14 mouse cellular contexts compared by ENCODE assay signal in genomic region chr3:89659938-89660620, GRCm38 (mm10). TPM values are rescaled to one million over a fixed set of nuclear protein-coding genes. Genes with fewer than 3 reads are reported as not detected.
DNase-seq lines count a peak whose midpoint lies in the region; ATAC-seq lines count a peak whose summit lies in the region.
"Had no signal": no experiment of that assay in that cellular context is flagged by ENCODE, and none has a peak within 500 bp of the region (broad histone marks: within the 10 kb centered on the region; RNA-seq: fewer than 3 reads in every experiment).

No protein-coding gene starts in this region.

- WGBS in hindbrain, embryonic 14.5 days, result 43% methylated on average over 11 of the region's 11 CpGs
- 76% methylated on average over 11 of the region's 11 CpGs for WGBS in hindbrain, embryonic 10.5 days
- WGBS in forebrain, embryonic 15.5 days, result 38% methylated on average over 11 of the region's 11 CpGs

- H3K4me3 ChIP-seq in hindbrain, embryonic 14.5 days (replicated peaks; ENCODE audit: low read length), result no peak overlapping the region
- no peak overlapping the region for H3K4me3 ChIP-seq in hindbrain, embryonic 10.5 days
- H3K4me3 ChIP-seq in forebrain, embryonic 15.5 days, result no peak overlapping the region
- H3K4me3 ChIP-seq: intestine, embryonic 15.5 days; limb, embryonic 15.5 days had no signal

- DNase-seq in hindbrain, embryonic 14.5 days (ENCODE audit: low spot score), result no peak
- no peak for DNase-seq in hindbrain, embryonic 10.5 days (ENCODE audit: low spot score)
- peak; percentile 31 for DNase-seq in MN1 (ENCODE audit: low spot score)
- peak; percentile 27 to 40 for DNase-seq in layer of hippocampus, postnatal 36 days
- no peak for DNase-seq in cerebellum, adult 11-12 months
- no peak for DNase-seq in kidney, postnatal 4 days
- DNase-seq: adrenal gland, adult 8-10 months; cerebellum, postnatal 25 days; lung, adult 18-20 months; spleen, adult 18-20 months had no signal

- no peak overlapping the region for H3K4me2 ChIP-seq in hindbrain, embryonic 14.5 days (replicated peaks)
- no peak overlapping the region for H3K4me2 ChIP-seq in forebrain, embryonic 15.5 days (replicated peaks)
- H3K4me2 ChIP-seq: intestine, embryonic 15.5 days; limb, embryonic 15.5 days had no signal

- no peaks in the 10 kb centered on the region for H3K9me3 ChIP-seq in hindbrain, embryonic 14.5 days (ENCODE audit: control insufficient read depth, low read length)
- no peaks in the 10 kb centered on the region for H3K9me3 ChIP-seq in hindbrain, embryonic 10.5 days
- no peaks in the 10 kb centered on the region for H3K9me3 ChIP-seq in forebrain, embryonic 15.5 days
- H3K9me3 ChIP-seq: intestine, embryonic 15.5 days; limb, embryonic 15.5 days had no signal

- no peak overlapping the region for H3K9ac ChIP-seq in hindbrain, embryonic 14.5 days
- no peak overlapping the region for H3K9ac ChIP-seq in forebrain, embryonic 15.5 days (replicated peaks)
- H3K9ac ChIP-seq: intestine, embryonic 15.5 days; limb, embryonic 15.5 days had no signal

- H3K27me3 ChIP-seq in hindbrain, embryonic 14.5 days (ENCODE audit: control insufficient read depth, insufficient read depth, low read length), result no peaks in the 10 kb centered on the region
- no peaks in the 10 kb centered on the region for H3K27me3 ChIP-seq in hindbrain, embryonic 10.5 days (ENCODE audit: insufficient read depth, poor library complexity, severe bottlenecking)
- no peaks in the 10 kb centered on the region for H3K27me3 ChIP-seq in forebrain, embryonic 15.5 days
- H3K27me3 ChIP-seq: intestine, embryonic 15.5 days; limb, embryonic 15.5 days had no signal

- no peaks in the 10 kb centered on the region for H3K36me3 ChIP-seq in hindbrain, embryonic 14.5 days (replicated peaks; ENCODE audit: control insufficient read depth, insufficient read depth)
- no peaks in the 10 kb centered on the region for H3K36me3 ChIP-seq in hindbrain, embryonic 10.5 days
- no peaks in the 10 kb centered on the region for H3K36me3 ChIP-seq in forebrain, embryonic 15.5 days
- H3K36me3 ChIP-seq: intestine, embryonic 15.5 days; limb, embryonic 15.5 days had no signal

- peak overlapping the region; percentile 47 for H3K27ac ChIP-seq in hindbrain, embryonic 14.5 days
- H3K27ac ChIP-seq in hindbrain, embryonic 10.5 days, result no peak overlapping the region
- H3K27ac ChIP-seq in forebrain, embryonic 15.5 days (replicated peaks), result peak overlapping the region; percentile 91
- H3K27ac ChIP-seq: intestine, embryonic 15.5 days; limb, embryonic 15.5 days; macrophage had no signal

- ATAC-seq in hindbrain, embryonic 14.5 days (ENCODE audit: low FRiP score), result peak; percentile 73; the same call in 1 of the 2 replicates
- ATAC-seq in forebrain, embryonic 15.5 days (replicated peaks), result peak; percentile 83
- ATAC-seq: intestine, embryonic 15.5 days had no signal

- H3K4me1 ChIP-seq in hindbrain, embryonic 14.5 days (replicated peaks; ENCODE audit: control insufficient read depth, insufficient read depth, low read length), result peaks cover 42% of the 10 kb centered on the region
- H3K4me1 ChIP-seq in hindbrain, embryonic 10.5 days (replicated peaks), result peaks cover 42% of the 10 kb centered on the region
- H3K4me1 ChIP-seq in forebrain, embryonic 15.5 days, result peaks cover 38% of the 10 kb centered on the region
- H3K4me1 ChIP-seq: intestine, embryonic 15.5 days had no signal

RNA-seq across cellular contexts. Expression of gene Adar, which starts 54.7 kb away (rescaled TPM):
- 31.6 and 35.8 TPM in 2 replicates for polyA plus RNA-seq in hindbrain, embryonic 14.5 days (2014; fragmentation: Nextera tagmentation; extraction: Ambion mirVana)
- polyA plus RNA-seq in hindbrain, embryonic 10.5 days (2016; fragmentation: Nextera tagmentation; extraction: Ambion mirVana), result 16.4 and 17.6 TPM in 2 replicates
- polyA plus RNA-seq in forebrain, embryonic 15.5 days (2015; fragmentation: Nextera tagmentation; extraction: Ambion mirVana), result 25.0 and 25.6 TPM in 2 replicates
- total RNA-seq in layer of hippocampus, postnatal 36 days (2021), result 100 to 1,000 TPM; 119 to 122 TPM

Comparison
In these comparisons a context has a peak if more than half of its experiments do, and no peak if none do; other contexts are left out.
1. DNase-seq: peak in MN1 (single experiment) and layer of hippocampus, postnatal 36 days (2 of 2); none in hindbrain, embryonic 14.5 days (single experiment), hindbrain, embryonic 10.5 days (single experiment), cerebellum, adult 11-12 months (single experiment) and kidney, postnatal 4 days (0 of 2).